Comparison of ENCODE assay signal across 8 mouse cellular contexts in genomic region chr13:73762938-73763337, GRCm38 (mm10). TPM values are rescaled to one million over a fixed set of nuclear protein-coding genes. Genes with fewer than 3 reads are reported as not detected.
DNase-seq lines count a peak whose midpoint lies in the region; ATAC-seq and TF ChIP-seq lines count a peak whose summit lies in the region.

No protein-coding gene starts in this region.

- H3K4me2 ChIP-seq in stomach, embryonic 15.5 days: peak overlapping the region; percentile 77

- peak overlapping the region; percentile 18; the same call in 1 of the 2 replicates for H3K27ac ChIP-seq in spleen, adult 2 months (ENCODE audit: insufficient read depth, low read length)
- H3K27ac ChIP-seq in stomach, embryonic 15.5 days: no peak overlapping the region

- ATAC-seq in stomach, embryonic 15.5 days (ENCODE audit: insufficient read depth, low FRiP score, low read depth): 0 out of 2 replicates have a peak, but pooled peaks have one; percentile 1

- no peak for TF ChIP-seq CTCF in spleen, adult 2 months (IDR thresholded peaks at IDR 0.05; ENCODE audit: extremely low read depth, insufficient read depth, insufficient read length, insufficient replicate concordance)

- H3K4me3 ChIP-seq in spleen, adult 2 months (ENCODE audit: extremely low read depth, insufficient read depth, insufficient read length): no peak overlapping the region; the same call in 1 of the 2 replicates
- H3K4me3 ChIP-seq in stomach, embryonic 15.5 days (replicated peaks): peak overlapping the region; percentile 59

- no peaks in the 10 kb centered on the region for H3K9me3 ChIP-seq in stomach, embryonic 15.5 days

- TF ChIP-seq POLR2A in spleen, adult 2 months (IDR thresholded peaks at IDR 0.05; ENCODE audit: low read depth, low read length): no peak

- H3K9ac ChIP-seq in stomach, embryonic 15.5 days: no peak overlapping the region

- WGBS in spleen, adult 2 months: 75% methylated on average over 6 of the region's 6 CpGs
- WGBS in stomach, embryonic 15.5 days: 43% methylated on average over 6 of the region's 6 CpGs

- no peaks in the 10 kb centered on the region for H3K36me3 ChIP-seq in spleen, adult 2 months (ENCODE audit: control insufficient read depth, insufficient read depth, low read length)
- no peaks in the 10 kb centered on the region for H3K36me3 ChIP-seq in stomach, embryonic 15.5 days

- H3K27me3 ChIP-seq in spleen, adult 2 months (ENCODE audit: control insufficient read depth, insufficient read depth, low read length): no peaks in the 10 kb centered on the region
- no peaks in the 10 kb centered on the region for H3K27me3 ChIP-seq in stomach, embryonic 15.5 days (replicated peaks)

- DNase-seq in embryo, embryonic 10 days (ENCODE audit: low spot score): peak; percentile 21
- DNase-seq in embryo, embryonic 11 days: no peak
- DNase-seq in spleen, adult 2 months (ENCODE audit: low read depth in 1 of 2, low spot score in 2 of 2): no peak
- DNase-seq in spleen, postnatal 4 days (ENCODE audit: low spot score in 2 of 2): no peak
- DNase-seq in liver: peak; percentile 11
- DNase-seq in yolk sac, embryonic 10.5 days (ENCODE audit: low spot score): no peak
- DNase-seq in spleen, postnatal 10 days (ENCODE audit: low spot score in 2 of 2): no peak

- peaks cover 10% of the 10 kb centered on the region; the same call in 1 of the 2 replicates for H3K4me1 ChIP-seq in spleen, adult 2 months (ENCODE audit: control insufficient read depth, insufficient read depth, insufficient read length)
- peaks cover 33% of the 10 kb centered on the region for H3K4me1 ChIP-seq in stomach, embryonic 15.5 days

RNA-seq across cellular contexts. Expression of gene Slc12a7, which starts 30.0 kb away (rescaled TPM):
- 56.2 and 60.2 TPM in 2 replicates for polyA plus RNA-seq in spleen, adult 2 months (2012; rRNA removed)
- polyA plus RNA-seq in stomach, embryonic 15.5 days (2015; fragmentation: Nextera tagmentation; extraction: Ambion mirVana): 17.5 and 19.4 TPM in 2 replicates

RNA-seq across cellular contexts. Expression of gene Slc6a19, which starts 58.3 kb away (rescaled TPM):
- polyA plus RNA-seq in spleen, adult 2 months (2012; rRNA removed): 0.28 and 0.44 TPM in 2 replicates
- 1.7 and 1.9 TPM in 2 replicates for polyA plus RNA-seq in stomach, embryonic 15.5 days (2015; fragmentation: Nextera tagmentation; extraction: Ambion mirVana)

Comparison
In these comparisons a context has a peak if more than half of its experiments do, and no peak if none do; other contexts are left out.
1. DNase-seq: peak in embryo, embryonic 10 days (single experiment) and liver (single experiment); none in embryo, embryonic 11 days (single experiment), spleen, adult 2 months (0 of 2), spleen, postnatal 4 days (0 of 2), yolk sac, embryonic 10.5 days (single experiment) and spleen, postnatal 10 days (0 of 2).